Mouse (Mus musculus): ENCODE results near the gene Gjb1. TPM values are rescaled to one million over a fixed set of nuclear protein-coding genes. Genes with fewer than 3 reads are reported as not detected.
A peak's percentile ranks its signal among the peaks of the same experiment; 100 is the strongest.

Gjb1 gene
- total and polyA plus RNA-seq, 3 experiments = not detected

- H3K4me1 ChIP-seq (ENCODE audit: insufficient read depth, low read depth, low read length) = no peaks in the 10 kb centered on the region
- H3K4me3 ChIP-seq (ENCODE audit: low read depth, low read length) = no peak overlapping the region
- no peak for ATAC-seq (ENCODE audit: extremely low read depth, insufficient number of reproducible peaks, low FRiP score, poor library complexity, severe bottlenecking)
- no peak for DNase-seq (ENCODE audit: low spot score)
- TF ChIP-seq CTCF (IDR thresholded peaks at IDR 0.05; ENCODE audit: low read depth, low read length) (no peak), GATA2 (IDR thresholded peaks at IDR 0.05; ENCODE audit: borderline replicate concordance, low read depth, low read length) (no peak), POLR2AphosphoS5 (IDR thresholded peaks at IDR 0.05; ENCODE audit: insufficient replicate concordance, low read depth, low read length) (no peak), TAL1 (conservative IDR thresholded peaks at IDR 0.05; ENCODE audit: low read depth, low read length) (no peak), GATA1 (IDR thresholded peaks at IDR 0.05; ENCODE audit: borderline replicate concordance, low read length) (no peak)
- H3K27me3 ChIP-seq (ENCODE audit: insufficient read depth, low read length) = peaks cover 20% of the 10 kb centered on the region
- H3K9me3 ChIP-seq (replicated peaks) = no peaks in the 10 kb centered on the region
- H3K36me3 ChIP-seq (replicated peaks) = no peaks in the 10 kb centered on the region
Measured at GRCm38 (mm10) chrX:101394341-101394740, 18.2 kb downstream of the Gjb1 start.

- Histone ChIP-seq H3K4me3 (ENCODE audit: low read depth, low read length) (no peak overlapping the region), H3K36me3 (replicated peaks) (no peaks in the 10 kb centered on the region), H3K27me3 (ENCODE audit: insufficient read depth, low read length) (peaks cover 20% of the 10 kb centered on the region), H3K4me1 (ENCODE audit: insufficient read depth, low read depth, low read length) (no peaks in the 10 kb centered on the region), H3K9me3 (replicated peaks) (no peaks in the 10 kb centered on the region)
- TF ChIP-seq CTCF (IDR thresholded peaks at IDR 0.05; ENCODE audit: low read depth, low read length) (no peak), GATA2 (IDR thresholded peaks at IDR 0.05; ENCODE audit: borderline replicate concordance, low read depth, low read length) (no peak), POLR2AphosphoS5 (IDR thresholded peaks at IDR 0.05; ENCODE audit: insufficient replicate concordance, low read depth, low read length) (no peak), TAL1 (conservative IDR thresholded peaks at IDR 0.05; ENCODE audit: low read depth, low read length) (no peak), GATA1 (IDR thresholded peaks at IDR 0.05; ENCODE audit: borderline replicate concordance, low read length) (no peak)
- ATAC-seq (ENCODE audit: extremely low read depth, insufficient number of reproducible peaks, low FRiP score, poor library complexity, severe bottlenecking) (no peak), DNase-seq (ENCODE audit: low spot score) (no peak)
Measured at GRCm38 (mm10) chrX:101396459-101396858, 20.3 kb downstream of the Gjb1 start.

- H3K9me3 ChIP-seq (replicated peaks) = no peaks in the 10 kb centered on the region
- H3K4me1 ChIP-seq (ENCODE audit: insufficient read depth, low read depth, low read length) = peaks cover 29% of the 10 kb centered on the region
- peak; percentile 21 for DNase-seq (ENCODE audit: low spot score)
- TF ChIP-seq CTCF (IDR thresholded peaks at IDR 0.05; ENCODE audit: low read depth, low read length) (no peak), TAL1 (conservative IDR thresholded peaks at IDR 0.05; ENCODE audit: low read depth, low read length) (no peak), GATA1 (IDR thresholded peaks at IDR 0.05; ENCODE audit: borderline replicate concordance, low read length) (no peak), POLR2AphosphoS5 (IDR thresholded peaks at IDR 0.05; ENCODE audit: insufficient replicate concordance, low read depth, low read length) (no peak), GATA2 (IDR thresholded peaks at IDR 0.05; ENCODE audit: borderline replicate concordance, low read depth, low read length) (no peak)
- H3K36me3 ChIP-seq (replicated peaks) = peaks cover 37% of the 10 kb centered on the region
- H3K27me3 ChIP-seq (ENCODE audit: insufficient read depth, low read length) = no peaks in the 10 kb centered on the region
- H3K4me3 ChIP-seq (ENCODE audit: low read depth, low read length) = peak overlapping the region; percentile 75
- no peak for ATAC-seq (ENCODE audit: extremely low read depth, insufficient number of reproducible peaks, low FRiP score, poor library complexity, severe bottlenecking)
Measured at GRCm38 (mm10) chrX:101418946-101419724, 43.0 kb downstream of the Gjb1 start.

GRCm38 (mm10) chrX:101419725-101420699 lies 43.8 kb downstream of the Gjb1 start:
- H3K4me3 ChIP-seq (ENCODE audit: low read depth, low read length) = peak overlapping the region; percentile 75
- no peaks in the 10 kb centered on the region for H3K27me3 ChIP-seq (ENCODE audit: insufficient read depth, low read length)
- DNase-seq (ENCODE audit: low spot score) (peak; percentile 86), ATAC-seq (ENCODE audit: extremely low read depth, insufficient number of reproducible peaks, low FRiP score, poor library complexity, severe bottlenecking) (peak; percentile 79)
- H3K9me3 ChIP-seq (replicated peaks) = no peaks in the 10 kb centered on the region
- H3K36me3 ChIP-seq (replicated peaks) = peaks cover 29% of the 10 kb centered on the region
- peaks cover 29% of the 10 kb centered on the region for H3K4me1 ChIP-seq (ENCODE audit: insufficient read depth, low read depth, low read length)
- TF ChIP-seq GATA2 (IDR thresholded peaks at IDR 0.05; ENCODE audit: borderline replicate concordance, low read depth, low read length) = no peak
- TF ChIP-seq TAL1 (conservative IDR thresholded peaks at IDR 0.05; ENCODE audit: low read depth, low read length) = no peak
- no peak for TF ChIP-seq CTCF (IDR thresholded peaks at IDR 0.05; ENCODE audit: low read depth, low read length)
- no peak for TF ChIP-seq GATA1 (IDR thresholded peaks at IDR 0.05; ENCODE audit: borderline replicate concordance, low read length)
- TF ChIP-seq POLR2AphosphoS5 (IDR thresholded peaks at IDR 0.05; ENCODE audit: insufficient replicate concordance, low read depth, low read length) = no peak

GRCm38 (mm10) chrX:101420700-101421095 lies 44.5 kb downstream of the Gjb1 start, which contains the start of gene Zmym3:
Gene Zmym3 (minus strand): TSS chrX:101420849.
- DNase-seq (ENCODE audit: low spot score) (no peak), ATAC-seq (ENCODE audit: extremely low read depth, insufficient number of reproducible peaks, low FRiP score, poor library complexity, severe bottlenecking) (no peak)
- Histone ChIP-seq H3K9me3 (replicated peaks) (no peaks in the 10 kb centered on the region), H3K27me3 (ENCODE audit: insufficient read depth, low read length) (no peaks in the 10 kb centered on the region), H3K4me1 (ENCODE audit: insufficient read depth, low read depth, low read length) (peaks cover 29% of the 10 kb centered on the region), H3K4me3 (ENCODE audit: low read depth, low read length) (peak within 1 kb of the TSS; percentile 75), H3K36me3 (replicated peaks) (peaks cover 23% of the 10 kb centered on the region)
- TF ChIP-seq GATA1 (IDR thresholded peaks at IDR 0.05; ENCODE audit: borderline replicate concordance, low read length) = no peak
- no peak for TF ChIP-seq POLR2AphosphoS5 (IDR thresholded peaks at IDR 0.05; ENCODE audit: insufficient replicate concordance, low read depth, low read length)
- TF ChIP-seq GATA2 (IDR thresholded peaks at IDR 0.05; ENCODE audit: borderline replicate concordance, low read depth, low read length) = no peak
- no peak for TF ChIP-seq TAL1 (conservative IDR thresholded peaks at IDR 0.05; ENCODE audit: low read depth, low read length)
- no peak for TF ChIP-seq CTCF (IDR thresholded peaks at IDR 0.05; ENCODE audit: low read depth, low read length)
